Mouse (Mus musculus) T-cell, adult 2 months (primary cell): Measurements from ENCODE around the gene Ssh3.

ENCODE experiments used
- DNase-seq: peaks from one replicate; pipeline ENCODE4 v3.0.0; 2022; ENCODE audit warnings: low spot score

The Ssh3 gene

DNA sequence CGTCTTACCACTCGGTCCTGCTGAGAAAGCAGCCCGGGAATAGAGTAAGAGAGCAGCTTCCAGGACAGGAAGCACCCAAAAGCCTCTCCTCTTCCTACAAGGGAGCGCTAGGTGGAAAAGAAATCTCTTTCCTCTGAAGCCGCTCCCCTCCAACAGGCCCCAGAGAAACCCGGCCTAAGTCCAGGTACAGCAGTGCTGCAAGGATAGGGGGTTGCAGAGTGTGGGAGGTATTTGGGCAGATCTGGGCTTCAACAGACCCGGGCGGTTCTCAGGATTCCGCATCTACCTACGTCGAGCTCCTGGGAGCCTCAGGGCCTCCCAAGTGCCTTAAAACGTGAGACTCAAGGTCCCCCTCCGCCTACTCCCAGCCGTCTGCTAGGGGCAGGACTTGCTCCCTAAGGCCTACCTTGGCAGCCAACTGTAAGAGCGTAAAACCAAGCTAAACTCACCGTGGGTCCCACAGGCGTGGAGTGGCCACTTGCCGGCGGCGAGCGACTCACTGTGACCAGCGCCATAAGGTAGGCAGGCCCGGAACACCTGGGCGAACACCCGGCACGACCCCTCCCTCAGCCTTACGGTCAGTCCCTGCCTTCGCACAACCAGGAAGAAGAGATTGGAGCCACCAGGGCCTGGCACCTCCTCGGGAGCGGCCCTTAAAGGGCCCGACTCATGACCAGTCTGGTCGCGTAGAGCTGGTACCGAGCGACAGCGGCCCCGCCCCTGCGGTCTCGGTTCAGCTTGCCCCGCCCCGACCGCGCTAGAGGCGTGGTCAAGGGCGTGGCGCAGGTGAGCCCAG, at the start of gene Ssh3:
Gene Ssh3, minus strand, starts transcription at position 615 of the 796 bp plus-strand sequence.
- peak; percentile 63 for DNase-seq

DNA sequence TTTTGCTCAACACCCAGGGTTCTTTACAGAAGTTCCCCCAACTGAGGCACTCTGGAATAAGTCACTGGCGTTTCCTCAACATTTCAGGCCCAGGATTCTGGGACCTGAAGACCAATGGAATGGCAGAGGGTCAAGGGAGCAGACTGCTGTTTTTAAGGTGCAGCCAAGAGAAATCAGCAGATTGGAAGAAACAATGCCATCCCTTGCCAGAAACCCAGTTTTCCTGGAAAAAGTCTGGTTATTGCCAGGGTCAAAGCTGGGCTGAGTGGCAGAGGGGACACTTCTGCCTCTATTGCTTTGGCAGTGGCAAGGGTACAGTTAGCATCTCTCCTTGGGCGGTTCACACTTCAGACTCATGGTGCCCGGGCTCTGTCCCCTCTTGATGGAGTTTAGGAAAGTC, 48.2 kb upstream of the Ssh3 start:
- no peak for DNase-seq

DNA sequence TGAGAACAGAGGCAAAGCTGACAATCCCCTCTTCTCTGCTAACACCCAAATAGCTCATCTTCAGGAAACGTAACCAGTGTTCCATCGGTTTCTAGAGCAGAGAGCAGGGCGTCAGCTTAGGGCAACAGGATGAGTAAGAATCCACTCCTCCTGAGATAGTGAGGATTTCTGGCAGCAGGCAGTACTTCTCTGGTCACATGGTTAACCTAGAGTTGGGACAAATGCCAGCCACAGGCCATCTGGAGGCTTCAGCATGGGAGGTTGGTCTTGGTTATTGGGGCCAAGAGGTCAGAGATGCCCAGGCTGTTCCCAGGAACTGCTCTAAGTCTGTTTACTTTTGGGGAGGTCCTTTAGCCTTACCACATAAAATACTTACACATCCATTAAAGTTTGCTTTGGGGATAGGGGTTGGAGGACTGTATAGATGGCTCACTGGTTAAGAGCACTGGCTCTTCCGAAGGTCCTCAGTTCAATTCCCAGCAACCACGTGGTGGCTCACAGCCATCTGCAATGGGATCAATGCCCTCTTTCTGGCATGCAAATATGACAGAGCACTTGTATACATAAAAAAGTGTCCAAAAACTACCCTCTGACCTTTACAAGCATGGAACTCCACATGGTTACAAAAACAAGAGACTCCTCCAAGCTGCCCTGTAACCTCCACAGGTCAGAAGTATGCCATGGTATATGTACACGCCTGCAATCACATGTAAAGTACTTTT, 46.4 kb upstream of the Ssh3 start:
- DNase-seq, result no peak

DNA sequence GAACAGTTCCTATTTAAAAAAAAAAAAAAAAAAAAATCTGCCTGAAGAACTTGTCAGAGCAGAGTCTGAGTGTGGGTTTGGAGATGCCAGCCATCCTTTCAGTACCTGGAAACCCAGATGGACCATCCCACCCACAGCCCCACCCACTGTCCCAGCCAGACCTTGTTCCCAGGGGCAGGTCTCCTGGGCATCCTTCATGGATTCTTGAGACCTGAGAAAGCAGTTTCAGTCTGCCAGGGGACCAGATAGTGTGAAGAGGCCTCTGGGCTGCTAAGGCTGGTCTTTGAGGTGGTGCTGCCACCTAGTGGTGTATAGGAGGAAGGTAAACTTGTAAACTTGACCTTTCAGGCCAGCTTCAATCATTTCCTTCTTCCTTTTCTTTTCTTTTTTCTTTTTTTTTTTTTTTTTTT, 40.8 kb upstream of the Ssh3 start:
- DNase-seq, result peak; percentile 76

DNA sequence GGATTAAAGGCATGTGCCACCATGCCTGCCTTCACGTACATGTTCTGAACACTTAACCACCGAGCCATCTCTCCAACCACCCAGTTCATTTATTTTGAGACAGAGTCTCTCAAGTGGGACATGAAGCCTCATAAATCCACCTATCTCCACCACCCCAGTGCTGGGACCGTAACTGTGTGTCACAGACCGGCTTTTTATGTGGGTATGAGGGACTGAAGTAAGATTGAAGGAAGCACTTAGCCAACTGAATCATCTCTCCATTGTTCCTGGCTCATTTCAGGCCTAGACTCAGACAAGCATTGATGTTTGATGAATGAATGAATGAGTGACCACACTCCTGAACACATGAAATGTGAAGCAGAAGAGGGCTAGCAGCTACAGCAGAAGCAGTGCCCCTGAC, 40.3 kb upstream of the Ssh3 start:
- DNase-seq, result no peak

DNA sequence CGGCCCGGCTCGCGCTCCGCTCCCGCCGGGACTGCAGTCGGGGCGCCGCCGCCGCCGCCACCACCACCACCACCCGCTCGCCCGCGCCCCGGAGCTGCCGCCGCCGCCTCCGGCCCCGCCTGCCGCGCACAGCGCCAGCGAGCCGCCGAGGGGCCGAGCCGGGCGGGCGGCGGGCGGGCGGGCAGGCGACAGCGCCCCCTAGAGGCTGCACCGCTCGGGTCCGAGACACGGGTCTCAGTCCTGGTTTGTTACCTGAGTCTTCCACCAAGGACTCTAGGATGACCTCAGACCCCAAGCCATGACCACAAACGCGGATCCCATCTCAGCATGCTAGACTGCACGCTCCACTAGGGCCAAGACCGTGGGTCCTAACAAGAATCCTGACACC, 37.2 kb upstream of the Ssh3 start, which contains the start of gene Grk2:
Gene Grk2, minus strand, starts transcription at position 33 of the 388 bp plus-strand sequence.
- peak; percentile 74 for DNase-seq

DNA sequence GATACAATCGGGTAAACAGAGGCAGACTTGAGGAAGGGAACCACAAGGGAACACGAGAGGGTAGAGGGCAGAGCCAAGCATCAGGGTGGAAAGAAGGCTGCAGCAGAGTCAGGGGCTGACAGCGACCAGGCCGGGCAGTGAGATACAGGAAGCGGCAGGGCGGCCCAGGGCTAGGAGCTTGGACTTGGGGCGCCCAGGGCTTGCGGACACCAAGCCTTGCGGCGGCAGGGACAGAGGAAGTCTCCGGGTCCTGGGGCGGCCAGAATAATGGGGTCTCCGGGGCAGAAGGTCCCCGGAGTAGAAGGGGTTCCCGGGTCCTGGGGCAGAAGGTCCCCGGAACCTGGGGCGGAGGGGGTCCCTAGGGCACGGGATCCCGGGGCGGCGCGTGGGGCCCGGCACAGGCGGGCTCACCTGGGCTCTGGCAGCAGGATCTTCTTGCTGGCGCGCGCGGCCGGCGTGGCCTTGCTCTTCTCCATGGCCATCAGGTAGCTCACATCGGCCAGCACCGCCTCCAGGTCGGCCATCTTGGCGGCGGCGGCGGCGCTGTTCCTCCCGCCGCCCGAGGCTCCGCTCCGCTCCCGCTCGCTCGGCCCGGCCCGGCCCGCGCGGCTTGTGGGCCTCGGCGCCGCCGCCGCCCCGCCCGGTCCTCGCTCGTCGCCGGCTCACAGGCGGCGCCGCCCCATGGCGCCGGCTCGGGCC, 36.7 kb upstream of the Ssh3 start:
- peak; percentile 40 for DNase-seq

DNA sequence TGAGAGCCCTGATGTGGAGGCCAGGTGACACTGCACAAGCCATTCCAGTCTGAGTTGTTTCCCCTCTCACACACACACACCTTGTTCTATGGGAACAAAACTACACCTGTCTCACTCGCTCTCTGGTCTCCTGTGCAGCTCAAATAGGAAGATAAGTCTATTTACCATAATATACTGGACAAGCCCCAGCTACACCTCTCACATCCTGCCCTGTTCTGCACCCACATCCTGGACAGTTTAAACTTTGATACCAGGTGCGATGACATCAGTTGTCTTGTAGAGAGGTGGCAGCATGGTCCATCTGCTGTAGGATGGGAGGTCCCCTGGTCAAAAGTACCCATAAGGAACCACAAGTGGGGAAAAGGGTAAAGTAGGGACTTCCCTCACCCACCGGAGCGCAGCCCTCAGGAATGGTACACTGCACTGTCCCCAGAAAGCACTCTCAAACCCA, 35.9 kb upstream of the Ssh3 start:
- peak; percentile 53 for DNase-seq

DNA sequence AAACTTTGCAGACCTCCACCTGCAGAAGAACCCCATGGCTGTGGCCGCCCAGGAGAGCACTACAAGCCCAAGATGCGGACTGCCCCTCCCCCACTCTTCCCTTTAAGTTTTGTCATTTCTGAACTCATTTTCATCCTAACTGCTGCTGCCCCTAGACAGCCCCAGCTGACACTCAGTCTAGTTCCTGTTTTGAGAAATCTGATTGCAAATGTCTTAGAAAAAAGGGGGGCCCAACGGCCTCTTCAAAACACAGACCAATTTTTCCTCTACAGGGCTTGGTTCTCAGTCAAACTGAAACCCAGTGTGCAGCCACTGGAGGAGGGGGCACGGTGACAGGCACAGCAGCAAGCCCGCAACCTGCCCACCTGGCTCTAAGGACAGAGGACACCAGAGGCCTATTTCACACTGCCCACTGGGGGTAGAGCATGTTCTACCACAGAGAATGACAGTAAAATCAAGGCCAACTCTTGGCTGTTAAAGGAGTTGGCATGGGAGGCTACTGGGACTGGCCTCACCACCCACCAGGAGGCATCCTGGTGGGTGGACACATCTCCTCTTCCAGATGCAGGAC, 35.4 kb upstream of the Ssh3 start:
- DNase-seq, result peak; percentile 19

DNA sequence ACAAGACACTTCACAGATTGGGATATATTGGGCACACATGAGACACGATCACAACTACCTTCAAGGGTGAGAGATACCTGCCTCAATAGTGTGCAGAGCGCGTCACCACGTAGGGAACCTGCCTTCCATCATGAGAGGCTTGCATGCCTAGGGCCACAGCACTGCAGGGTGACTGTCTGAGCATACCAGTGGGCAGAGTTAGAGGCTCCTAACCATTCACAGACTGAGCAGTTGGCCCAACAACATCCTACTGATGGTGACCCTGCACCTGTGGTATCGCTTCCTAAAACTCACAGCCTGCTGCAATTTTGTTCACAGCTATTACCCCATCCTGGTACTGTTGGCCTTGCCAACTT, 34.6 kb upstream of the Ssh3 start:
- DNase-seq, result no peak

DNA sequence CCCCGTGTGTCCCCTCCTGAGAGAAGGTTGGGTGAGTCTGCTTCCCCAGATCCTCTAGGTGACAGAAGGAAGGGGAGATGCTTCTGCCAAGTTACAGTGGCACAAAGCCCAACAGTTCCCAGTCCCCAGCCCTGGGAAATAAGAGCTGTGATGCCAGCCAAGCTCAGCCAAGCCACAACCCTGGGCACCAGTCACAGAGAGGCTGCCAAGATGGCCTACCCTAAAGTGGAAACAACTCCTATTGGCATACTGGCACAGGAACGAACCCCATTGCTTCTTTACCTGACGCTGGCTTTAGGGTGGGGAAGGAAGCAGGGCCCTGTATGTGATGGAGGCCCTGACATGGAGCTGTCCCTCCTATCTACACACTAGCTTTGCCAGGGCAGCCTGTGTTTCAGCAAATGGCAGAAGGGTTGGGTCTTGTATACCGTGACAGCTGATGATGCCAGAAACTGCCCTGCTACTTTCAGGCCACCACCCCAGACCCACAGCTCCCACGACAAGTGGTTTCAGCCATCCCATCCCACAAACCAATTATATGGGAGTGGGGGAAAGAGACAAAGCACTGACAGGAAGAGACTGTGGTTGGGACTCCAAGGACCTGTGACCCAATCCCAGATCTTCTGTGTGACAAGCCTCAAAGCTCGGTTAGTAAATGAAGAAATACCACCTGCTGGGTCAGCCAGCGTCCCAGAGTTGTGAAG, 34.1 kb upstream of the Ssh3 start:
- DNase-seq, result no peak

DNA sequence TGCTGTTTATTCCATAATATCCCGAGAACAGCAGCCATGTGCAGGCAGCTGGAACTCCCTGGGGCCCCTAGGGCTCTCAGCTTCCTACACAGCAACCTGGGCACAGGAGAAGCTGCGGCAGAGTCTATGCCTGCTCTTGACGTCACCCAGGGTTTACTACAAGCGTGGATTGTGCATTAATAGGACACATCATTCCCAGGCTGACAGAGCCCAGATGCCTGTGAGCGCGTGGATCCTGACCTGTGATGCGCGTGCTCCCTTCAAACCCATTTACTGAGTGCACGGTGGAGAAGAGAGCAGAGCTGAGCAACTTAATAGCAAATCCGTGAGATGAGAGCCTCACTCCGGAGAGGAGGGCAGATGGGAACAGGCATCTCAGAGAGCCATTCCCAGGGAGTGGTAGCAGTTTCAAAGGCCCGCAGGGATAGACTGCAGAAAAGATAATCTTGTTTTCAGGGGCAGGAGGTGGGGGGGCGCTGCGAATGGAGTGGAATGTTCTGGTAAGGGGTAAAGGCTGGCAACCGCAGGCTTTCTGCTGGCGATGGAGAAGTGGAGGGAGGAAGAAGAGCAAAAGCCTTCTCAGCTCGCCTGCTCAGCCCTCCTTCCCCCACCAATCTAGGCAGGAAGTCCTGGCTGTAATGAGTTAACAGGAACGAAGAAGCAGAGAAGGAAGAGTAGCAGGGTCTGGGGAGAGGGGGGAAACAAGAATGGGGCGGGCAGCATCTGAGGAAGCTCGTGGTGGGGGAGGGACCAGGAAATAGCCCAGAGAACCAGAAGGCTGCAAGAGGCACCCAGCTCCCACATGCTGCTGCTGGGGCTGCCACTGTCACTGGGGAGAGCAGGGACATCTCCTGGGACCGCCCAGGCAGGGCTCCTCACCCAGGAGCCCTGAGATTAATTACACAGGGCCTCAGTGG, 33.0 kb upstream of the Ssh3 start:
- DNase-seq, result peak; percentile 80

DNA sequence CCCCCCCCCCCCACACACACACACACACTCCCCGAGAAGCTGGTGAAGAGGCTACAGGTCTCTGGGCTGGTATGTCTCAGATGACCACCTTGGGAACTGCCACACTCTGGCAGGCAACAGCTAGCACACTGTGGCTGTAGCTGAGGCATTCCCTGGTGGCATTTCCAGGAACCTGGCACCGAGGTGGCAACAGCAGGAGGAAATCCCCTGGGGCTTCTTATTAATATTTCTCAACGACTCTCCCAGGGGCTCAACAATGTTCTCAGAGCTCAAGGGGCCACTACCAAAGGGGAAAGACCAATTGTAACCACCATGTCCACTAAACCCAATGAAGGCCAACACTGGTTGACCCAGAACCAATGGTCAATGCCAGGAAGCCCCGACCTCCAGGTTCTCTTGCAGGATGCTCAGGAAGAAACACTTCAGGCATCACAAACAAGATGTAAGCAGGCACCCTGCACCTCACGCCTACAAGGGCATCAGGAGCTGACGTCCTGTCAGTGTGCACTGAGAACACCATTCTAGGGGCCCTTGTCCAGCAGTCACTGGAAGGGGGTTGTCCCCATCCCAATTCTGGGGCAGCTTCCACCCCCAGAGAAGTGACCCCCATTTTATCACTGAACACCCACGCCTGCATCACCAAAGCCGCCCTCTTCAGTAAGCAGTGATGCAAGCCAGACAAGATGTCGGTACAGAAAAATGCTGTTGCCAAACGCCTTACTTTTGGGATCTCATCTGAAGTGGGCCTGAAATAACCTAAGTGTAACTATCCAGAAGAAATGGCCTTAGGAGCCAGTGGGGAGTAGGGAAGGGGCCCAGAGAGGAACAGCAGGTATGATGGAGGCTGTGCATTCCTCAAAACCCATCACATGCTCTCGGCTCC, 32.1 kb upstream of the Ssh3 start:
- DNase-seq, result no peak

DNA sequence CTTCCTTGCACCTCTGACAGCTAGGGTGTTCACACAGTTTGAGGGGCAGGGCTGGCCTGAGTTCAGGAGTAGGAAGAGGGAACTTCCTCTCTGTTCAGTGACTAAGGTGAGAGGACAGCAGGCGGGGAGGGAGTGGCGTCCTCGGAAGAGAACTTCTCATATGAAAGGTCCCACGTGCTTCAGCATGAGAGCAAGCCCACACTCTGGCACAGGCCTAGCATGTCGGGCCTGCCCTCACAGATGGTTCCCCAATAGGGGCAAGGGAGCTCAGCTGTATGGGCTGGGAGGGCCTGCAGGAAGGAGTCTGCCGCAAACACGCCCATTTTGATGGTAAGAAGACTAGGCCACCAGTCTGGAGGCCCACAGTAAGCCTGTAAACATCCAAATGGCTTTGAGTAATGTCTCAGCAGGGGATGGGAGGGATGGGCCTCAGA, 31.3 kb upstream of the Ssh3 start:
- peak; percentile 91 for DNase-seq

DNA sequence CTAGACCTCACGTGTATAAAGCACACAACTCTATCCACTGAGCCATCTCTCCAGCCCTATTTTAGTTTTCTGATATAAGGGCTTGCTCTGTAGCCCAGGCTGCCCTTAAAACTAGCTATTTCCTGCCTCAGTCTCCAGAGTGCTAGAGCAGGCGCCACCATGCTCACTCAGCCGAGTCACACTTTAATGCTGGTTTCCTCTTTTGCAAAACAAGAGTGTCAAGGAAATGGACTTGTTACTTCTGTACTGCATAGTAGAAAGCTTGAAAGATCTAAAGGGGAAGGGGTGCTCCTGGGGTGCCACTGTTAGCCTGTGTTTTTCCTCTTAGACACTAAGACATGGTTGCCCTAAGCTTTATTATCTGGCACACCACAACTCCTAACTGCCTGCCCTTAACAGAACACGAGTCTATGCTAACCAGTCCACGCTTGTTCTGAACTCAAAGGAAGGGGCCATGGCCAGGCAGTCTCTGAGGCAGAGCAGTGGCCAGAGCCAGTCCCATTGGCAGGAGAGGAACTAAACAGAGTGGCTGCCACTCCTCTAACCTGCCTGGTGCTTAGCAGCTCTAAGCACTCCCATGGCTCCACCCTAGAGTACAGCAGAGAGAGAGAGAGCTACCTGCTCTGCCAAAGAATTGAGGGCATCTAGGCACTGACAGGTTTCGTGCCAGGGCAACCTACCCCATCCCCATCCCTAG, 30.7 kb upstream of the Ssh3 start:
- peak; percentile 70 for DNase-seq

DNA sequence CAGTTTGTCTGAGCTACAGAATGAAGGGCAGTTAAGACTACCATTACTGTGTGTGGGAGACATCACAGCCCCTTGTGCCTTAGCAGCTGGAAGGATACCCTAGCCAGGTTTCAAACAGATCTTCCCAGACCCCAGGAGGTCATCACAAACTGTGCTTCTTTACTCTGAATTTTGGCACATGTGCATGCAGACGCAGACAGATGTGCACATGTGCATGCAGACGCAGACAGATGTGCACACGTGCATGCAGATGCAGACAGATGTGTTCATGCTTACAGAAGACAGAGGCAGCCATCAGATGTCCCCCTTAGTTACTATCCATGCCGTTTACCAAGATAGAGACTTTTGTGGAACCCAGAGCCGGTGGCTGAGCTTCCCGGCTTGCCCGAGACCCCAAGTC, 30.1 kb upstream of the Ssh3 start:
- DNase-seq, result no peak

DNA sequence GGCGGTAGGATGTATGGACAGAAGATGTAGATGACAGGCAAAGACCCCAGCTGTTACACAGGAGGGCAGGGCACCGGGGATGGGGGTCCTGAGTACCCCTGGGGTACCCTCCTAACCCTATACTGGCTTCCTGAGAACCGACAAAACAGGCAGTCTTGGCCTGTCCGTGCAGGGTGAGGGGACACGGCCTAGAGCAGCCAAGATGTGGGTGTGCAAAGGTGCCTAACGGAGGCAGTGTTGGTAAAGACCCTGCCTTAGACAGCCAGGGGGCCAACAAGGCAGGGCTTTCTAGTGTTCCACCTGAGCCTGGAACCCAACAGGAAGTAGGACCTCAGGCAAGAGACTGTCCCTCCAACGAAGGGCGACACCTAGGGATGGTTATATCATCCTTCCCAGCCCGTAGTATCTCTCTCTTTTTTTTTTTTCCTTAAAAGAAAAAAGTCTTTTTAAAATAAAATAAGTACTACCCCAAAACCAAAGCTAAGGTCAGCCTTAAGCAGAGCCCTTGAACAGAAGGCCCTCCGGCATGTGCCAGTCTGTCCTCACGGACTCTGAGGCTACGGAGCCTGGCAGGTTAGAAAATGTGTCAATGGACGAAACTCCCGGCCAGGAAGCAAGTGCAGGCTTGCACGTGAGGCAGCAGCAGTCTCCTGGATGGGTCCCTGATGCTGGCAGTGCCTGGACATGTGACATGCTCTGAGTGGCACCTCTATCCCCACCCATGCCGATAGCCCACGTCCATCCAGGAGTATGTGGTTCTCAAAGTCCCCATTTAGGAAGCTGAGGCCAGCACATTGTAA, 29.5 kb upstream of the Ssh3 start:
- no peak for DNase-seq

DNA sequence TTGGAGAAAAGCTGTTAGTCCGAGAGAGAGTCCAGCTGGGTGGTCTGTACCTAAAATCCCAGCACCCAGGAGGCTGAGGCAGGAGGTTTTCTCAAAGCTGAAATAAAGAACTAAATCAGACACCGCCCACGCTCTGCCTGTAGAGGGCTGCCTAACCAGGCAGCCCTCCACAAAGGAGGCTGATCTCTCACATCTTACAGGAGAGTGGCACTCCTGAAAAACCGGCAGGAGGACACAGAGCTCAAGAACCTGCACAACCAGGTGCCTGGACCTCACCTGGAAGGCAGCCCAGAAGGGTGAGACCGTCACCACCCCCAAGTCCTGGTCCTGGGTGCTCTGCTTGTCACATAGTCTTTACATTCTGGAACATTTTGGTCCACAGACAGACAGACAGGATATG, 28.9 kb upstream of the Ssh3 start:
- peak; percentile 37 for DNase-seq
